Mouse (Mus musculus): Measurements from ENCODE around the gene Col8a1. TPM values are rescaled to one million over a fixed set of nuclear protein-coding genes. Genes with fewer than 3 reads are reported as not detected.

The Col8a1 gene
- polyA plus RNA-seq, 1 experiment from 2014 or later, result 2.3 TPM

GRCm38 (mm10) chr16:57747357-57748056 lies 7.0 kb downstream of the Col8a1 start:
- H3K4me3 ChIP-seq, result no peak overlapping the region
- no peak overlapping the region for H3K4me2 ChIP-seq
- H3K9me3 ChIP-seq (replicated peaks), result no peaks in the 10 kb centered on the region
- no peak for ATAC-seq (ENCODE audit: insufficient number of reproducible peaks, low FRiP score)
- no peaks in the 10 kb centered on the region for H3K4me1 ChIP-seq (replicated peaks)
- H3K27me3 ChIP-seq (replicated peaks), result no peaks in the 10 kb centered on the region
- 71% methylated on average over 2 of the region's 2 CpGs for WGBS
- no peak overlapping the region for H3K27ac ChIP-seq (ENCODE audit: poor library complexity, severe bottlenecking)
- no peak overlapping the region for H3K9ac ChIP-seq
- no peaks in the 10 kb centered on the region for H3K36me3 ChIP-seq

- WGBS, result 85% methylated on average over 3 of the region's 3 CpGs
- no peak overlapping the region for H3K27ac ChIP-seq (ENCODE audit: poor library complexity, severe bottlenecking)
- no peak for ATAC-seq (ENCODE audit: insufficient number of reproducible peaks, low FRiP score)
Measured at GRCm38 (mm10) chr16:57740169-57740568, 14.4 kb downstream of the Col8a1 start.

DNA sequence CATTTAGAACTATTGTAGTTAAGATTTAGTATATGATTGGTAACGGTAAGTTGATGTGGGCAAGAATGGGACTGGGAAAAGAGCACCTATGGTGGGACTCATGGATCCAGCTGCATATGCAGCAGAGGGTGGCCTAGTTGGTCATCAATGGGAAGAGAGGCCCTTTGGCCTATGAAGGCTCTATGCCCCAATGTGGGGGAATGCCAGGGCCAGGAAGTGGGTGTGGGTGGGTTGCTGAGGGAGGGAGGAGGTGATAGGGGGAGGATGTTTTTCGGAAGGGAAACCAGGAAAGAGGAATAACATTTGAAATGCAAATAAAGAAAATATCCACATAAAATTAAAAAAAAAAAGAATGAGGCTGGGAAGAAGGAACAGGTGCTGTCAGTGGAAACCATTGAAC lies 19.6 kb downstream of the Col8a1 start:
- H3K27me3 ChIP-seq (replicated peaks), result no peaks in the 10 kb centered on the region
- no peaks in the 10 kb centered on the region for H3K9me3 ChIP-seq (replicated peaks)
- no peak for ATAC-seq (ENCODE audit: insufficient number of reproducible peaks, low FRiP score)
- H3K4me1 ChIP-seq (replicated peaks), result no peaks in the 10 kb centered on the region
- H3K4me3 ChIP-seq, result no peak overlapping the region
- H3K36me3 ChIP-seq, result no peaks in the 10 kb centered on the region
- no peak overlapping the region for H3K27ac ChIP-seq (ENCODE audit: poor library complexity, severe bottlenecking)
- 83% methylated on average over 2 of the region's 2 CpGs for WGBS
- H3K9ac ChIP-seq, result no peak overlapping the region
- no peak overlapping the region for H3K4me2 ChIP-seq

More at GRCm38 (mm10) chr16:57740169-57740568, 14.4 kb downstream of the Col8a1 start:
- Histone ChIP-seq H3K9ac (no peak overlapping the region), H3K36me3 (no peaks in the 10 kb centered on the region), H3K4me3 (no peak overlapping the region), H3K27me3 (replicated peaks) (no peaks in the 10 kb centered on the region), H3K4me1 (replicated peaks) (no peaks in the 10 kb centered on the region), H3K9me3 (replicated peaks) (0 out of 2 replicates have a peak, but pooled peaks cover 2% of the 10 kb centered on the region), H3K4me2 (no peak overlapping the region)

DNA sequence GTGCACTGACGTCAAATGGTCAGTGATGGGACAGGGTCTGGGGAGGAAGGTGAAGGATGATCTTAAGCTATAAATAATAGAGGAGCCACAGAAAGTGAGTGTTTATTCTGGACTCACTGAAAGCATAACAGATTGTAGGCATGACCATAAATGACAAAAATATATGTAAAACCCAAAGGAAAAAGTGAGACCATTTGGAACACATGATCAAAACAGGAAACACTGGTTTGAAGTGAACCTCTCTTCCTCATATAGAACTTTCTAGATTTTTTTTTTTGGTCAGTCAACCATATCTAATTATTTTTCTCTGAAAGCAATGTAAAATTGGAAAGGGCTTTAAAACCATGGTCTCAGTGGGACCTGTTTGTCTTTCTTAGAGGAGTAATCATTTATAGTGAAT lies 21.0 kb downstream of the Col8a1 start:
- H3K27ac ChIP-seq (ENCODE audit: poor library complexity, severe bottlenecking), result no peak overlapping the region
- H3K36me3 ChIP-seq, result no peaks in the 10 kb centered on the region
- H3K4me2 ChIP-seq, result no peak overlapping the region
- 68% methylated on average over 1 of the region's 1 CpGs for WGBS
- H3K27me3 ChIP-seq (replicated peaks), result no peaks in the 10 kb centered on the region
- no peak overlapping the region for H3K4me3 ChIP-seq
- H3K4me1 ChIP-seq (replicated peaks), result no peaks in the 10 kb centered on the region
- H3K9me3 ChIP-seq (replicated peaks), result no peaks in the 10 kb centered on the region
- ATAC-seq (ENCODE audit: insufficient number of reproducible peaks, low FRiP score), result no peak
- no peak overlapping the region for H3K9ac ChIP-seq

DNA sequence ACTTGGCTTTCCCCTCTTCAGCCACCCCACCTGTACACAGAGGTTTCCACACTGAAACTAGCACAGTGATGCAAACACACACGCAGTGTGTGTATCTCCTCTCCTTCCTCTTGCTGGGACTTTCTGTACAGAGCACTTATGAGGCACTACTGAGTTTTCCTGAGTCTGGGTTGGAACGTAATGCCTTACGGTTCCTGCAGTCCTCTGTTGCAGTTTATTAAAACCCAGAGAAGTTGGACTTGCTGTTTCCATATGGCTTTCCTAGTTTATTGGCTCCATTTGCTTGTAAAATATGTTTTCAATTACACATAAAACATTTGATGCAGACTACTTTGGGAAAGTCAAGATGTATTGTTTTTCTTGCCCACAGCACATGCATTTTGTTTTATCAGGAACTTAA lies 21.4 kb downstream of the Col8a1 start:
- H3K4me1 ChIP-seq (replicated peaks), result no peaks in the 10 kb centered on the region
- no peak for ATAC-seq (ENCODE audit: insufficient number of reproducible peaks, low FRiP score)
- H3K36me3 ChIP-seq, result no peaks in the 10 kb centered on the region
- H3K27me3 ChIP-seq (replicated peaks), result no peaks in the 10 kb centered on the region
- no peak overlapping the region for H3K27ac ChIP-seq (ENCODE audit: poor library complexity, severe bottlenecking)
- 88% methylated on average over 3 of the region's 3 CpGs for WGBS
- H3K9me3 ChIP-seq (replicated peaks), result no peaks in the 10 kb centered on the region
- H3K4me2 ChIP-seq, result no peak overlapping the region
- no peak overlapping the region for H3K4me3 ChIP-seq
- H3K9ac ChIP-seq, result no peak overlapping the region

DNA sequence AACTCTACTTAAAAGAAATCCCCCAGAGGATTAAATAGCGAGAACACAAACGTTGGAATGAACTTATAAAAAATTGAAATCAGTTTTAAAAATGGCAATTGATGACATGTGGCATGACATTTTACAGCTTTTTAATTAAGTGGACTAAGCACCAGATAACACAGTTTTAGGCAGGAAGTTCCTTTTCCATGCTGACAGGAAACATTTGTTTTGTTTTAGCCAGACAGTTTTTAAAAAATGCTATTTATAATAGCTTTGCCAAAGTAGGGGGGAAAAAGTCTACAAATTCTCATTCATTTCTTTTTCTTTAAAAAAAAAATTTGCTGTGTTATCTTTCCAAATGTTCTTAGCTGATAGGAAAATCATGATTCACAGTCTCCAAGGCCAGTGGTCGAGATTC lies 29.6 kb downstream of the Col8a1 start:
- ATAC-seq (ENCODE audit: insufficient number of reproducible peaks, low FRiP score), result no peak
- Histone ChIP-seq H3K36me3 (no peaks in the 10 kb centered on the region), H3K4me3 (no peak overlapping the region), H3K4me1 (replicated peaks) (0 out of 2 replicates have a peak, but pooled peaks cover 4% of the 10 kb centered on the region), H3K9me3 (replicated peaks) (0 out of 2 replicates have a peak, but pooled peaks cover 2% of the 10 kb centered on the region), H3K27me3 (replicated peaks) (no peaks in the 10 kb centered on the region), H3K27ac (ENCODE audit: poor library complexity, severe bottlenecking) (no peak overlapping the region), H3K9ac (no peak overlapping the region), H3K4me2 (no peak overlapping the region)
- WGBS, result 41% methylated on average over 3 of the region's 3 CpGs

DNA sequence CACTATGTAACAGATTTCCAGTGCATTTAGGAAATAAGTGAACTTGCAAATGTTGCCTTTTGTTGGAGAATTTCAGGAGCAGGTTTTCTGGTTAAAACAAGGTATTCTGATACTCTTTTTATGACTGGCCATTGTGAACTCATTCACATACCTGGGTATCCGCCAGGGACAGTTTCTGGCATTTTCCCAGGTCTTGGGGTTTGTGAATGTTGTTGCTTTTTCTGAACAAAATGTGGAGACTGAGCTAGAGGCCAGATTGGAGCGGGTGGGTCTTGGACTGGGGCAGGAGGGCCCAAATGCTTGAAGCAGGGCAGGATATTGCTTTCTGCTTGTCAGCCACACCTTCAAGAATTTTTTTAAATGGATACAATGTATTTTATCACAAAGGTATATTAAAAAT lies 35.6 kb downstream of the Col8a1 start:
- Histone ChIP-seq H3K4me1 (replicated peaks) (no peaks in the 10 kb centered on the region), H3K4me3 (no peak overlapping the region), H3K36me3 (no peaks in the 10 kb centered on the region), H3K27ac (ENCODE audit: poor library complexity, severe bottlenecking) (no peak overlapping the region), H3K9ac (no peak overlapping the region), H3K27me3 (replicated peaks) (no peaks in the 10 kb centered on the region), H3K4me2 (no peak overlapping the region), H3K9me3 (replicated peaks) (no peaks in the 10 kb centered on the region)
- 73% methylated on average over 2 of the region's 2 CpGs for WGBS
- ATAC-seq (ENCODE audit: insufficient number of reproducible peaks, low FRiP score), result no peak

DNA sequence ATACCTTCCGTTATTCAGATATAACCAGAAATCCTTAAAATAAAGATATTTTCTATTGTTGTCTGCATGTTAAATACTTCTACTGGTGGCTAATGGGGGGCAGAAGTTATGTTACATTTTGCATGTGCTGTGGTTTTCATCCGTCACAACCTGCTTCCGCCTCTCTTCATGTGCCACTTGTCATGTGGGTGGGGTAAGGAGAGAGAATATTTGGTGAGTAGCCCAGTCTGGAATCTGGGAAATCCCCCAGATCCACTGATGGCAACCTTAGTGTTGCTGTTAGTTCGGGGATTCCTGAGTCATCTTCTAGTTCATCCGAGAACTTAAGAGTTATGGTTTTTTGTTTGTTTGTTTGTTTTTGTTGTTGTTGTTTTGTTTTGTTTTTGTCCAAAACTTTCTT lies 55.8 kb downstream of the Col8a1 start:
- no peak overlapping the region for H3K9ac ChIP-seq
- H3K36me3 ChIP-seq, result no peaks in the 10 kb centered on the region
- no peak overlapping the region for H3K27ac ChIP-seq (ENCODE audit: poor library complexity, severe bottlenecking)
- no peak for ATAC-seq (ENCODE audit: insufficient number of reproducible peaks, low FRiP score)
- no peaks in the 10 kb centered on the region for H3K9me3 ChIP-seq (replicated peaks)
- H3K4me3 ChIP-seq, result no peak overlapping the region
- WGBS, result 86% methylated on average over 5 of the region's 5 CpGs
- no peak overlapping the region for H3K4me2 ChIP-seq
- H3K27me3 ChIP-seq (replicated peaks), result no peaks in the 10 kb centered on the region
- H3K4me1 ChIP-seq (replicated peaks), result no peaks in the 10 kb centered on the region

DNA sequence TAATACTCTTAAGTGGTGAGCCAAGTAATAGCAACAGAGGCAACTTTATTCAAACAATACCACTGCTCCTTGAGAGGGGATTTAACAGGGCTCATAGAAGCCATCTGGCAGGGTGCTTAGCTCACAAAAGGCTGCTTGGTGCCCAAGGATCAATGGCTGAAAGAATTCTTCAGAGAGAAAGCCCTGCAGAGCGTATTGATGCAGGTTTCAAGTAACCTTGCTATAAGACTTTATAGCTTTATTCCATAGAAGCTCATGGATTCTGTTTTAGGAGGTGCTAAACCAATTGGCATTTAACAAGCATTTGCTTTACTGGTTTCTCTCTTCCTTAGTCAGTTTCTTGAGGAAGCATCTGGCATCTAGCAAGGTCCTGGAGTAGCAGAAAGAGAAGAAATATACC lies 59.8 kb downstream of the Col8a1 start:
- no peak for ATAC-seq (ENCODE audit: insufficient number of reproducible peaks, low FRiP score)
- H3K9ac ChIP-seq, result no peak overlapping the region
- H3K9me3 ChIP-seq (replicated peaks), result no peaks in the 10 kb centered on the region
- H3K27ac ChIP-seq (ENCODE audit: poor library complexity, severe bottlenecking), result no peak overlapping the region
- no peak overlapping the region for H3K4me3 ChIP-seq
- no peaks in the 10 kb centered on the region for H3K27me3 ChIP-seq (replicated peaks)
- H3K4me2 ChIP-seq, result no peak overlapping the region
- no peaks in the 10 kb centered on the region for H3K4me1 ChIP-seq (replicated peaks)
- H3K36me3 ChIP-seq, result no peaks in the 10 kb centered on the region
- WGBS, result 69% methylated on average over 1 of the region's 1 CpGs

- WGBS, result 80% methylated on average over 2 of the region's 2 CpGs
- ATAC-seq (ENCODE audit: insufficient number of reproducible peaks, low FRiP score), result no peak
Measured at GRCm38 (mm10) chr16:57693906-57694522, 60.5 kb downstream of the Col8a1 start.

DNA sequence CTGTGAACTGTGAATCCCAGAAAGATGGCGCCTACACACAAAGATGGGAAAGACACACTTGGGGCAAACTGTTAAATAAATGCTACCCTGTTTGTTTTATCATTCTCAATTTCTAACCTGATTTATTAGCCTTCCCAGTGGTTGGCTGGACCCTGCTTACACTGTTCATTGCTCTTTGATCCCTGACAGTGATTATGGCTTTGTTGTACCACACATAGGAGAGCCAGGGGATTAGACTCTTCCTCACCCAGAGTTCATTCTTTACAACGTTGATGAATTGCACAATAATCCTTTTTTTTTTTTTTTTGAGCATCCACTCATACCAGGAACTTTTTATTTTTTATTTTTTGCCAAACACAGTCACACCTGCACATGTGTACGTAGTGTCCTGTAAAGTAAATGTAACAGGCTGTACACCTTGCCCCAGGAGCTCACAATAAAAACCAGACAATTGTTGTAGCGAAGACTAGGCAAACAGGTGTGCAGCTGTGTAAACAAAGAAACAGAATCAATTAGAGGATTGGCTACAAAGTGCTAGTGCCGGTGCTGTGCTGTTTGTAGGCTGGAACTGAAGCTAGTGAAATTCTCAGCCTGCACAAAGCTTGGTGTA lies 68.6 kb downstream of the Col8a1 start:
- Histone ChIP-seq H3K27me3 (replicated peaks) (no peaks in the 10 kb centered on the region), H3K9ac (no peak overlapping the region), H3K4me2 (no peak overlapping the region), H3K4me3 (no peak overlapping the region), H3K9me3 (replicated peaks) (no peaks in the 10 kb centered on the region), H3K27ac (ENCODE audit: poor library complexity, severe bottlenecking) (no peak overlapping the region), H3K36me3 (no peaks in the 10 kb centered on the region), H3K4me1 (replicated peaks) (no peaks in the 10 kb centered on the region)
- ATAC-seq (ENCODE audit: insufficient number of reproducible peaks, low FRiP score), result no peak
- 69% methylated on average over 5 of the region's 5 CpGs for WGBS

More at GRCm38 (mm10) chr16:57693906-57694522, 60.5 kb downstream of the Col8a1 start:
- Histone ChIP-seq H3K27ac (ENCODE audit: poor library complexity, severe bottlenecking) (no peak overlapping the region), H3K9ac (no peak overlapping the region), H3K27me3 (replicated peaks) (no peaks in the 10 kb centered on the region), H3K4me2 (no peak overlapping the region), H3K36me3 (no peaks in the 10 kb centered on the region), H3K4me1 (replicated peaks) (no peaks in the 10 kb centered on the region), H3K9me3 (replicated peaks) (no peaks in the 10 kb centered on the region), H3K4me3 (no peak overlapping the region)

All from heart, embryonic 12.5 days (tissue).